ENCODE assay signal across 22 mouse cellular contexts in genomic region chr2:130155851-130156250, GRCm38 (mm10). TPM values are rescaled to one million over a fixed set of nuclear protein-coding genes. Genes with fewer than 3 reads are reported as not detected.
"Had no signal": no experiment of that assay in that cellular context is flagged by ENCODE, and none has a peak within 500 bp of the region (broad histone marks: within the 10 kb centered on the region; RNA-seq: fewer than 3 reads in every experiment).

No protein-coding gene starts in this region.

- H3K9me3 ChIP-seq: neural tube, embryonic 15.5 days; stomach, embryonic 15.5 days had no signal

- DNase-seq: retina, postnatal 1 day; right cerebral cortex, adult 18-20 months; right cerebral cortex, postnatal 14 days; right cerebral cortex, postnatal 25 days; right cerebral cortex, postnatal 4 days; spleen, adult 18-20 months; thymus, adult 18-20 months; thymus, adult 2 months; thymus, postnatal 14 days; thymus, postnatal 25 days; thymus, postnatal 36 days; thymus, postnatal 4 days had no signal

- H3K27me3 ChIP-seq: neural tube, embryonic 15.5 days; stomach, embryonic 15.5 days had no signal

- H3K9ac ChIP-seq: neural tube, embryonic 15.5 days; stomach, embryonic 15.5 days had no signal

- H3K4me1 ChIP-seq: neural tube, embryonic 15.5 days; stomach, embryonic 15.5 days had no signal

- H3K27ac ChIP-seq: neural tube, embryonic 15.5 days; stomach, embryonic 15.5 days; stomach, postnatal 0 days had no signal

- H3K4me3 ChIP-seq: neural tube, embryonic 15.5 days; stomach, embryonic 15.5 days had no signal

- H3K36me3 ChIP-seq: neural tube, embryonic 15.5 days; stomach, embryonic 15.5 days had no signal

- H3K4me2 ChIP-seq: neural tube, embryonic 15.5 days; stomach, embryonic 15.5 days had no signal

RNA-seq across cellular contexts. Expression of gene Tmc2, which starts 39.1 kb away (rescaled TPM):
- total RNA-seq: neutrophil, adult 5-6 weeks had no signal
- polyA plus RNA-seq: neural tube, embryonic 15.5 days; small intestine, adult 2 months; spleen, adult 2 months; stomach, embryonic 14.5 days; stomach, embryonic 16.5 days; stomach, postnatal 0 days; thymus, adult 2 months; urinary bladder, adult 2 months had no signal

RNA-seq across cellular contexts. Expression of gene Tgm6, which starts 43.6 kb away (rescaled TPM):
- total RNA-seq: neutrophil, adult 5-6 weeks had no signal
- polyA plus RNA-seq: small intestine, adult 2 months; spleen, adult 2 months; stomach, embryonic 14.5 days; stomach, embryonic 15.5 days; stomach, embryonic 16.5 days; stomach, postnatal 0 days; thymus, postnatal 0 days had no signal
